34 mouse cellular contexts compared by ENCODE assay signal in the genomic region with DNA sequence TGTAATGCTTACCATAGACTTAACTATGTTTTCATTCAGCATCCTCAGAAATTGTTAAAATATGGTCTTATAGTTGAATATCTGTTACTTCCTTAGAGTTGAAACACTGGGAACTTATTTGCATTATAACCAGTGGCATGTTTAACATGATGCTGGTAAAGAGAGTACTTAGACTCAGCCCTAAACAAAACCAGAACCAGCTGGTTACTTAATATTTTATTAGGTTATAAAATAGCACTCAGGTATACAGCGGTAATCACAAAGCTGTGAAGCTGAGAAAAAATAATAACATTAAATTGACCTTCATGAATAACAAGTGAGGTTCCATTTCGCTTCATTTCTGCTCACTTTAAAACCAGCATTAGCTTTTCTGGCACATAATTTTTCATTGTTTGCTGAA.
"Had no signal": no experiment of that assay in that cellular context is flagged by ENCODE, and none has a peak within 500 bp of the region (broad histone marks: within the 10 kb centered on the region; RNA-seq: fewer than 3 reads in every experiment).

No protein-coding gene starts in this region.

- H3K36me3 ChIP-seq: heart, embryonic 10.5 days; heart, embryonic 12.5 days; heart, embryonic 13.5 days; heart, embryonic 15.5 days; hindbrain, embryonic 10.5 days; hindbrain, embryonic 12.5 days; hindbrain, embryonic 13.5 days; hindbrain, embryonic 15.5 days; intestine, embryonic 15.5 days; kidney, embryonic 15.5 days had no signal

- H3K27me3 ChIP-seq: heart, embryonic 12.5 days; heart, embryonic 13.5 days; heart, embryonic 15.5 days; hindbrain, embryonic 12.5 days; hindbrain, embryonic 13.5 days; hindbrain, embryonic 15.5 days; intestine, embryonic 15.5 days; kidney, embryonic 15.5 days had no signal

- H3K9me3 ChIP-seq: heart, embryonic 10.5 days; heart, embryonic 12.5 days; heart, embryonic 13.5 days; heart, embryonic 15.5 days; hindbrain, embryonic 10.5 days; hindbrain, embryonic 12.5 days; hindbrain, embryonic 13.5 days; hindbrain, embryonic 15.5 days; intestine, embryonic 15.5 days; kidney, embryonic 15.5 days had no signal

- H3K4me3 ChIP-seq: heart, adult 2 months; heart, embryonic 10.5 days; heart, embryonic 12.5 days; heart, embryonic 13.5 days; heart, embryonic 15.5 days; hindbrain, embryonic 10.5 days; hindbrain, embryonic 12.5 days; hindbrain, embryonic 13.5 days; hindbrain, embryonic 15.5 days; intestine, embryonic 15.5 days; kidney, embryonic 15.5 days; layer of hippocampus, adult 2 months had no signal

- DNase-seq: heart, adult 2 months; heart, postnatal 10 days; heart, postnatal 14 days; heart, postnatal 36 days; heart, postnatal 4 days; kidney, adult 11 months; kidney, adult 18-20 months; kidney, adult 2 months; kidney, adult 8-10 months; kidney, adult 9 months; kidney, postnatal 10 days; kidney, postnatal 14 days; kidney, postnatal 25 days; kidney, postnatal 36 days; kidney, postnatal 4 days; layer of hippocampus, adult 9-11 months had no signal

- H3K4me1 ChIP-seq: heart, embryonic 10.5 days; heart, embryonic 12.5 days; heart, embryonic 13.5 days; heart, embryonic 15.5 days; hindbrain, embryonic 10.5 days; hindbrain, embryonic 12.5 days; hindbrain, embryonic 15.5 days; intestine, embryonic 15.5 days; kidney, embryonic 15.5 days had no signal

- H3K9ac ChIP-seq: heart, embryonic 12.5 days; heart, embryonic 13.5 days; heart, embryonic 15.5 days; hindbrain, embryonic 12.5 days; hindbrain, embryonic 13.5 days; hindbrain, embryonic 14.5 days; hindbrain, embryonic 15.5 days; intestine, embryonic 15.5 days; kidney, embryonic 15.5 days had no signal

- H3K4me2 ChIP-seq: heart, embryonic 11.5 days; heart, embryonic 12.5 days; heart, embryonic 13.5 days; heart, embryonic 15.5 days; hindbrain, embryonic 12.5 days; hindbrain, embryonic 13.5 days; hindbrain, embryonic 14.5 days; hindbrain, embryonic 15.5 days; intestine, embryonic 15.5 days; kidney, embryonic 15.5 days had no signal

- ATAC-seq: hindbrain, postnatal 0 days; inflammation-experienced regulatory T-cells, adult 6 months; intestine, embryonic 15.5 days; intestine, embryonic 16.5 days; intestine, postnatal 0 days had no signal

- H3K27ac ChIP-seq: heart, adult 2 months; heart, embryonic 10.5 days; heart, embryonic 13.5 days; heart, embryonic 15.5 days; hindbrain, embryonic 10.5 days; hindbrain, embryonic 12.5 days; hindbrain, embryonic 13.5 days; hindbrain, embryonic 14.5 days; hindbrain, embryonic 15.5 days; hindbrain, postnatal 0 days; intestine, embryonic 15.5 days; kidney, embryonic 15.5 days; kidney, postnatal 0 days; layer of hippocampus, adult 2 months had no signal
